Mouse (Mus musculus) limb, embryonic 12.5 days (tissue): ENCODE measurements at regions not wholly inside any gene's neighbourhood (a gene's known extent, or its start where the extent isn't known, plus 50 kb on each side); places are given as distances from the start of the nearest gene placed in this dataset.

Source experiments
- ATAC-seq: fragments of 200-750 bp; cut with Nextera tagmentation; 2 replicates; pipeline ENCODE4 v1.8.0; 2017; ENCODE audit warnings: low read depth, moderate TSS enrichment; ENCODE audit not compliant: insufficient number of reproducible peaks, insufficient read depth, low FRiP score, low TSS enrichment
- H3K27ac ChIP-seq: fragments of 300-500 bp; sonication (generic); 2 replicates; pipeline ENCODE4 v1.5.1; 2016; ENCODE audit warnings: mild to moderate bottlenecking, moderate library complexity
- H3K27me3 ChIP-seq: fragments of 300-500 bp; sonication (generic); 2 replicates; pipeline ENCODE4 v1.6.1; 2016; ENCODE audit warnings: mild to moderate bottlenecking, moderate library complexity
- H3K36me3 ChIP-seq: fragments of 300-500 bp; sonication (generic); 2 replicates; pipeline ENCODE4 v1.6.1; 2016; ENCODE audit warnings: mild to moderate bottlenecking, moderate library complexity
- H3K4me1 ChIP-seq: fragments of 300-500 bp; sonication (generic); replicated peaks from 2 replicates; pipeline ENCODE4 v1.6.1; 2016
- H3K4me2 ChIP-seq: fragments of 300-500 bp; sonication (generic); 2 replicates; pipeline ENCODE4 v1.6.1; 2016; ENCODE audit warnings: mild to moderate bottlenecking, moderate library complexity
- H3K4me3 ChIP-seq: fragments of 300-500 bp; sonication (generic); replicated peaks from 2 replicates; pipeline ENCODE4 v1.5.1; 2016; ENCODE audit warnings: mild to moderate bottlenecking
- H3K9ac ChIP-seq: fragments of 300-500 bp; sonication (generic); replicated peaks from 2 replicates; pipeline ENCODE4 v1.6.1; 2016; ENCODE audit warnings: mild to moderate bottlenecking, moderate library complexity
- H3K9me3 ChIP-seq: fragments of 300-500 bp; sonication (generic); 2 replicates; pipeline ENCODE4 v1.6.1; 2016; ENCODE audit warnings: mild to moderate bottlenecking, moderate library complexity
- WGBS: fragments of 180-500 bp; shearing (Covaris S2); methylation state at CpG from one replicate; pipeline ENCODE4 v1.1.7; 2016; 5-methylcytosine and 5-hydroxymethylcytosine counted together

DNA sequence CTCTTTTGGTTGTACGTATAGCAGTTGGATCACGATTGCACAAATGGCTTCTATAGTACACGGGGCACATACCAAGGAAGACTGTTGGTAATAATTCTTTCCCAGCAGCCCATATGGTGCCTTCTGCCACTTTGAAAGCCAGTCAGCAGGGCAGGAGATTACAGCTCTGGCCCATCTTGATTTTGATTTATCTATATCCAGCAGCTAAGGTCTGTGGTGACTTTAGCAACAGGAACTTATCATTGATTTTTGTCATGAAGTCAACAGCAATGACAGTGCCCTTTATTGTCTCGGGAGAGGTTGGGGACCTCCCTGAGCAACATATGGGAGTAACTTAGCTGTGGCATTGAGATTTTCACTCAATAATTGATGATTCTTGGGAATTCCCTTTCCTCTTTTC lies 64.1 kb upstream of the Tab2 start:
- no peak for ATAC-seq
- 84% methylated on average over 4 of the region's 4 CpGs for WGBS
- Histone ChIP-seq H3K27ac (no peak overlapping the region), H3K4me1 (0 out of 2 replicates have a peak, but pooled peaks cover 8% of the 10 kb centered on the region), H3K9ac (no peak overlapping the region), H3K27me3 (no peaks in the 10 kb centered on the region), H3K4me2 (no peak overlapping the region), H3K36me3 (no peaks in the 10 kb centered on the region), H3K9me3 (no peaks in the 10 kb centered on the region), H3K4me3 (no peak overlapping the region)

DNA sequence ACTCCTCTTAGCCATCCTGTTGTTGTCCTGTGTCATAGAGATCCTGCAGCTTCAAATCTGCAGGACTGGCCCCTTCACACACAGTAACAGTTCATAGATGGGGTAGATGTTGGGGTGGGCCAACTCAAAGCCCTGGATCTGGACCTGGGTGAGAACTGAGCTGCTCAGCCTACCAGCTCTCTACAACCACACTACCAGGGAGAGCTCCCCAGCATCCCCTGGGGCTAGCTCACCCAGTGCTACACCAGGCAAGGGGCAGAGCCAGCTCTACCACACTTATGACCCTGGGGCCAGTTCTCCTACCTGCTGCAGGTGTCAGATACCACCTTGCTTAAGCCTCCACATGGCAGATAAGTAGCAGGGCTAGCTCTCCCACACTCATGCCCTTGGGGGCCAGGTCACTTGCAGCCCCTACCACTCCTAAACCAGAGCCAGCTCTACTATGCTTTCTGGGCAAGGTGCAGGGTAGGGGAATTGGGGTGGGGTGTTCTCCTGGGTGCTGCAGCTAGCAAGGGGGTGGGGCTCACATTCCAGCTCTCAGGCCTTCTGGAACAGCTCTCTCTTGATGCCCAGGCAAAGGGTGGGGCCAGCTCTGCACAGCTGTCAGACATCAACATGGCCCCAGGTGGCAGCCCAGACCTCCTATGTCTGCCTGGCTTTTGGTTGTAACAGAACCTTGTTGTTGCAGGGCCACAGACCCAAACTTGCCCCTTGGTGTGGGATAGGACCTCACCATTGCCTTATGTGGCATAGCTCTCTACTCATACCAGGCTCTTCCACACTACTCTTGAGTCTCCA lies 62.4 kb upstream of the Tab2 start:
- Histone ChIP-seq H3K27me3 (no peaks in the 10 kb centered on the region), H3K9me3 (no peaks in the 10 kb centered on the region), H3K4me1 (peaks cover 8% of the 10 kb centered on the region; the same call in 1 of the 2 replicates), H3K27ac (no peak overlapping the region), H3K4me3 (no peak overlapping the region), H3K36me3 (no peaks in the 10 kb centered on the region), H3K4me2 (no peak overlapping the region), H3K9ac (no peak overlapping the region)
- peak; percentile 47; the same call in 1 of the 2 replicates for ATAC-seq

DNA sequence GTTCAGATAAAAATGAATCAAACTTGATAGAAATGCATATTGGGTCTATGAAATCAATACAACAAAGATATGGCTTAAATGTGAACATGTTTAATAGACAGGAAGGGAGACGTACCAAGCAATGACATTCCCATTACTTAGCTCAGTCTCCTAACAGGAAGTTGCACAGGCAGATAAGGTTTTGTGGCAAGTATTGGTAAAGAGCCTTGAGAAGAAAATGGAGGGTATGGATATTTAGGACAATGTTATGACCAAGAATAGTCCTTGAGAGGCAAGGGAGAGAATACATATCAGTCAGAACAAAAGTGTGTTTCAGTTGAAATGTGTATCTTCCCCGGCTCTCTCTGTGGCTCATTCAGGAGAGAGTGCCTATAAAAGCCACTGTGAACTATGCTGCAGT lies 60.7 kb upstream of the Tab2 start:
- Histone ChIP-seq H3K9ac (no peak overlapping the region), H3K27me3 (no peaks in the 10 kb centered on the region), H3K36me3 (no peaks in the 10 kb centered on the region), H3K27ac (no peak overlapping the region), H3K4me2 (no peak overlapping the region), H3K4me1 (peaks cover 8% of the 10 kb centered on the region; the same call in 1 of the 2 replicates), H3K9me3 (no peaks in the 10 kb centered on the region), H3K4me3 (no peak overlapping the region)
- 79% methylated on average over 2 of the region's 2 CpGs for WGBS
- ATAC-seq: no peak

DNA sequence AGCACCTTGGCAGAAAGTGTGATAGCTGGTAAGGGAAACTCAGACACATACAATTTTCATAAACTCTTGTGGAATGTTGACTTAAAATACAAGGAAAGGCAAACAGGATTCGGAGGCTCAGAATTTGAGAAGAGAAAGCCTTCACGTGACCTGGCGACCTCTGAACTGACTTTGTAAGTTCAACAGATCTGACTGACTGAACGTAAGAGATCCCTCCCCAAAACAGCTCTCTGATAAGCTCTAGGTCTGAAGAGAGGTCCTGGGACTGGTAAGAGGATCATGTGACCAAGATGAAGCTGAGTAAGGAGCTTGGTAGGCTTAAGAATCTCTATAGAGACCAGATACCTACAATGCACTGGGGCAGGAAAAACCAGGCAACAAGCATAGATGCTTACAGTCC lies 55.7 kb upstream of the Tab2 start:
- no peak overlapping the region for H3K27ac ChIP-seq
- H3K4me1 ChIP-seq: peaks cover 8% of the 10 kb centered on the region; the same call in 1 of the 2 replicates
- H3K4me2 ChIP-seq: no peak overlapping the region
- H3K27me3 ChIP-seq: no peaks in the 10 kb centered on the region
- H3K36me3 ChIP-seq: no peaks in the 10 kb centered on the region
- no peaks in the 10 kb centered on the region for H3K9me3 ChIP-seq
- no peak for ATAC-seq
- WGBS: 63% methylated on average over 4 of the region's 4 CpGs
- H3K4me3 ChIP-seq: no peak overlapping the region
- H3K9ac ChIP-seq: no peak overlapping the region

DNA sequence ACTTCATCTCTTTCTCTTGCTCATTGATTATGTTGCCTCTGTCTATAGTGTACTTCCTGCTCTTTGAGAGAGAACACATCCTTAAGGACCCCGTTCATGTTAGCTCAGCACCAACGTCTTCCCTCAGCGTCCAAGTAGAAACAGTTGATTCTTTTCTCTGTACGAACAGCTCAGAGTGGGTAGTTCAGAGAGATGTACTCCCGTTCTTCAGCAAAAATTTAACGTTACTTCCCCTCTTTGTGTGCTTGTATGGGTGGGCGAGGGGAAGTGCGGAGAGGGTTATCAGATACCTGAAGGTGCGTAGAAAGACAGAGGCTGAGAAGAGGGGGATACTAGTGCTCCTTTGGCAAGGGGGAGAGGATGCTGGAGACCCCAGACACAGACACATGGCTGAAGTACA lies 55.1 kb upstream of the Tab2 start:
- Histone ChIP-seq H3K9ac (no peak overlapping the region), H3K4me3 (no peak overlapping the region), H3K27me3 (no peaks in the 10 kb centered on the region), H3K36me3 (no peaks in the 10 kb centered on the region), H3K4me2 (no peak overlapping the region), H3K9me3 (no peaks in the 10 kb centered on the region), H3K4me1 (peaks cover 8% of the 10 kb centered on the region; the same call in 1 of the 2 replicates), H3K27ac (no peak overlapping the region)
- no peak for ATAC-seq
- WGBS: 90% methylated on average over 9 of the region's 9 CpGs

DNA sequence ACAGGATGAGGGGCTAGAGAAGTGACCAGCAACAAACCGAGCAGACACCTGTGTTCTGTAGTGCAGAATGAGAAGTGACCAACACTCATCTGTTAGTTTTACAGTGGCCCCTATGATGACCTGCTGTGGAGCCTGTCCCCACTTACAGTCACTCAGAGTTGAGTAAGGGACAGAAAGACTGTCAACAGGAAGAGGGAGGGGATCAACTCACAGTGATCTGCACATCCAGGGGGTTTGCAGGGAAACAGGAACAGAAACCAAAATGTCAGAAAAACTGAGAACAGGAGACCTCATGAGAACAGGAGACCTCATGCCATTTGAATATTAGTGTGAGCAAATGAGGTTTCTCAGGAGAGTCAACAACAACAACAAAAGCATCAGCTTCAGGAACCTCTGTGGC lies 53.8 kb upstream of the Tab2 start:
- H3K27ac ChIP-seq: no peak overlapping the region
- H3K36me3 ChIP-seq: no peaks in the 10 kb centered on the region
- H3K4me1 ChIP-seq: peaks cover 8% of the 10 kb centered on the region; the same call in 1 of the 2 replicates
- no peaks in the 10 kb centered on the region for H3K9me3 ChIP-seq
- no peak overlapping the region for H3K4me3 ChIP-seq
- no peak for ATAC-seq
- H3K9ac ChIP-seq: no peak overlapping the region
- 80% methylated on average over 1 of the region's 1 CpGs for WGBS
- H3K4me2 ChIP-seq: no peak overlapping the region
- H3K27me3 ChIP-seq: no peaks in the 10 kb centered on the region

DNA sequence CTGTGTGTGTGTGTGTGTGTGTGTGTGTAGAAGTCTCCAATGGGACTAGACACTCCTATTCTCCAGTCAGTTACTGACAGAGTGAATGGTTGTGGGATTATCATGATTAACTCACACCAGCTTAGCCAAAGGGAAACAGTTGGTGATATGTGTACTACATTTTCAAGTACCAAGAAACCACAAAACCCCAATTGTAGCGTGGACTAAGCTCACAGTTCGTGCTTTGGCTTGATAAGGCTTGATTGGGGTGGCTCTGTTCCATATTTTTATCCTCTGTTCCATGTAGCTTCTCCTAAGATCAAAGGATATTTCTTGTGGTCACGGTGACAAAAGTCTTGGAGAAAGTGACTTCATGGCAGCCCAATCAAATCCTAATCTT lies 51.9 kb upstream of the Tab2 start:
- ATAC-seq: no peak
- peaks cover 4% of the 10 kb centered on the region; the same call in 1 of the 2 replicates for H3K9me3 ChIP-seq
- H3K4me2 ChIP-seq: no peak overlapping the region
- no peak overlapping the region for H3K4me3 ChIP-seq
- peaks cover 8% of the 10 kb centered on the region; the same call in 1 of the 2 replicates for H3K4me1 ChIP-seq
- H3K36me3 ChIP-seq: no peaks in the 10 kb centered on the region
- H3K9ac ChIP-seq: no peak overlapping the region
- WGBS: 68% methylated on average over 3 of the region's 3 CpGs
- no peak overlapping the region for H3K27ac ChIP-seq
- no peaks in the 10 kb centered on the region for H3K27me3 ChIP-seq

DNA sequence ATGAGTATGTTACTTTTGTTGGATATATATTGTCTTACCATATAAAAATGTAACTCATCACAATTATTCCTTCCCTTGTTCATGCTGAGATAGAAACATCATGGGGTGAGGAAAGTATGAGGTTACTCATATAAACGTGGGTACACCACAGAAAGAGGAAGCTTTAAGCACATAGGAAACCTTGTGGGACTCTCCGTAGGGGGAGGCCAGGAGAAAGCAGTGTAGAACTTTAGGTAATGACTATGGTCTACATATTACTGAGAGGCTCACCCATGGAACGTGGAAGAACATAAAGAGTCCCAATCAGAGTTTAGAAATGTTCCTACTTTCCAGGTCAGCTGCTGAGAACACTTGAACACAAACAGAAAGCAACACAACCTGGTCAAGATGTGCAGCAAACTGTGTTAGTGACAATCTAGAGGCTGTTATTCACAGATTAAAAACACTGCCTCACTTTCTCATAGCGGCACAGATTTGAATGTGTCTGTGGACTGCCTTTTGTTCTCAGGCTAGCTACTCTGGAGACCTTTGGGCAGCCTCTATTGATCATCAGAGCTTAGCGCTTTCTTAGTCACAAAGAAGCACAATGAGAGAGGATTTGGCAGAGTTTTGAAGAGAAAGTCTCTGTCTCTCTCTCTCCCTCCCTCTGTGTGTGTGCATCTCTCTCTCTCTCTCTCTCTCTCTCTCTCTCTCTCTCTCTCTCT lies 51.4 kb upstream of the Tab2 start:
- H3K36me3 ChIP-seq: no peaks in the 10 kb centered on the region
- WGBS: 82% methylated on average over 5 of the region's 5 CpGs
- ATAC-seq: no peak

More for the DNA sequence above, 51.4 kb upstream of the Tab2 start:
- Histone ChIP-seq H3K9me3 (peaks cover 4% of the 10 kb centered on the region; the same call in 1 of the 2 replicates), H3K27me3 (no peaks in the 10 kb centered on the region), H3K27ac (no peak overlapping the region), H3K9ac (no peak overlapping the region), H3K4me3 (no peak overlapping the region), H3K4me1 (peaks cover 8% of the 10 kb centered on the region; the same call in 1 of the 2 replicates), H3K4me2 (no peak overlapping the region)
